Mouse (Mus musculus) liver, embryonic 11.5 days (tissue): ENCODE data around the gene Prdm5. TPM values are rescaled to one million over a fixed set of nuclear protein-coding genes. Genes with fewer than 3 reads are reported as not detected.

Source experiments
- ATAC-seq: fragments of 200-750 bp; cut with Nextera tagmentation; replicated peaks from 2 replicates; pipeline ENCODE4 v1.8.0; 2017; ENCODE audit warnings: moderate number of reproducible peaks, mild to moderate bottlenecking, moderate TSS enrichment, moderate library complexity; ENCODE audit not compliant: low FRiP score
- DNase-seq: peaks from one replicate; pipeline ENCODE4 v3.0.0-alpha.2; 2017; ENCODE audit warnings: low spot score
- H3K27ac ChIP-seq: fragments of 300-500 bp; sonication (generic); 2 replicates; pipeline ENCODE4 v1.5.1; 2014; ENCODE audit warnings: mild to moderate bottlenecking, low read depth, low read length, control low read depth
- H3K27me3 ChIP-seq: fragments of 300-500 bp; sonication (generic); replicated peaks from 2 replicates; pipeline ENCODE4 v1.6.1; 2014; ENCODE audit warnings: low read length, mixed read lengths; ENCODE audit not compliant: control insufficient read depth, insufficient read depth
- H3K36me3 ChIP-seq: fragments of 300-500 bp; sonication (generic); 2 replicates; pipeline ENCODE4 v1.6.1; 2014; ENCODE audit warnings: mild to moderate bottlenecking, low read length, moderate library complexity, mixed read lengths; ENCODE audit not compliant: control insufficient read depth, insufficient read depth
- H3K4me1 ChIP-seq: fragments of 300-500 bp; sonication (generic); replicated peaks from 2 replicates; pipeline ENCODE4 v1.6.1; 2014; ENCODE audit warnings: low read length, mixed read lengths; ENCODE audit not compliant: control insufficient read depth, insufficient read depth
- H3K4me2 ChIP-seq: fragments of 300-500 bp; sonication (generic); 2 replicates; pipeline ENCODE4 v1.6.1; 2014; ENCODE audit warnings: mild to moderate bottlenecking, control low read depth, moderate library complexity
- H3K4me3 ChIP-seq: fragments of 300-500 bp; sonication (generic); 2 replicates; pipeline ENCODE4 v1.5.1; 2014; ENCODE audit warnings: low read depth, low read length, control low read depth
- H3K9ac ChIP-seq: fragments of 300-500 bp; sonication (generic); 2 replicates; pipeline ENCODE4 v1.6.1; 2014; ENCODE audit warnings: low read depth, low read length, control low read depth
- H3K9me3 ChIP-seq: fragments of 300-500 bp; sonication (generic); 2 replicates; pipeline ENCODE4 v1.6.1; 2016; ENCODE audit warnings: low read length, inconsistent platforms, mixed read lengths; ENCODE audit not compliant: control insufficient read depth
- WGBS: fragments of 180-500 bp; shearing (Covaris S2); extraction: QIAGEN DNeasy Blood & Tissue Kit; methylation state at CpG from one replicate; pipeline ENCODE4 v1.1.7; 2014; 5-methylcytosine and 5-hydroxymethylcytosine counted together
- polyA plus RNA-seq: library from polyadenylated mRNA; unstranded; fragments of >200 nt; fragmentation: Nextera tagmentation; extraction: Ambion mirVana; gene quantifications from 2 replicates; pipeline ENCODE4 v1.2.1, GENCODE M21; 2014

Gene Prdm5
- polyA plus RNA-seq, 1 experiment from 2014 or later: 10.2 TPM

GRCm38 (mm10) chr6:65765752-65766397 is 12.9 kb upstream of the Prdm5 start:
- Histone ChIP-seq H3K9ac (no peak overlapping the region), H3K4me3 (no peak overlapping the region), H3K4me1 (no peaks in the 10 kb centered on the region), H3K27me3 (no peaks in the 10 kb centered on the region), H3K27ac (no peak overlapping the region), H3K36me3 (no peaks in the 10 kb centered on the region), H3K9me3 (no peaks in the 10 kb centered on the region), H3K4me2 (no peak overlapping the region)
- ATAC-seq (no peak), DNase-seq (no peak)
- WGBS: 85% methylated on average over 13 of the region's 13 CpGs

- Histone ChIP-seq H3K4me3 (no peak overlapping the region), H3K36me3 (no peaks in the 10 kb centered on the region), H3K9me3 (no peaks in the 10 kb centered on the region), H3K27ac (no peak overlapping the region), H3K27me3 (no peaks in the 10 kb centered on the region), H3K4me1 (no peaks in the 10 kb centered on the region), H3K4me2 (no peak overlapping the region), H3K9ac (no peak overlapping the region)
- no peak for ATAC-seq
- 85% methylated on average over 5 of the region's 5 CpGs for WGBS
- no peak for DNase-seq
These were observed 10.9 kb upstream of the Prdm5 start for GRCm38 (mm10) chr6:65767911-65768310.

GRCm38 (mm10) chr6:65773566-65773965 is 5.2 kb upstream of the Prdm5 start:
- Histone ChIP-seq H3K9me3 (no peaks in the 10 kb centered on the region), H3K4me2 (no peak overlapping the region), H3K4me3 (no peak overlapping the region), H3K9ac (no peak overlapping the region), H3K4me1 (no peaks in the 10 kb centered on the region; the same call in 1 of the 2 replicates), H3K36me3 (no peaks in the 10 kb centered on the region), H3K27ac (no peak overlapping the region), H3K27me3 (no peaks in the 10 kb centered on the region)
- DNase-seq (no peak), ATAC-seq (no peak)
- WGBS: 88% methylated on average over 4 of the region's 4 CpGs

GRCm38 (mm10) chr6:65779689-65780233 is 973 bp downstream of the Prdm5 start:
- H3K4me1 ChIP-seq: peaks cover 3% of the 10 kb centered on the region
- no peaks in the 10 kb centered on the region for H3K36me3 ChIP-seq
- H3K9me3 ChIP-seq: no peaks in the 10 kb centered on the region
- 75% methylated on average over 4 of the region's 4 CpGs for WGBS
- ATAC-seq: 0 out of 2 replicates have a peak, but pooled peaks have one; percentile 9
- H3K4me2 ChIP-seq: peak overlapping the region; percentile 66
- peak overlapping the region; percentile 80; the same call in 1 of the 2 replicates for H3K9ac ChIP-seq
- peak overlapping the region; percentile 57 for H3K4me3 ChIP-seq
- H3K27me3 ChIP-seq: no peaks in the 10 kb centered on the region
- no peak overlapping the region for H3K27ac ChIP-seq
- no peak for DNase-seq

- H3K27me3 ChIP-seq: no peaks in the 10 kb centered on the region
- H3K4me2 ChIP-seq: no peak overlapping the region
- DNase-seq: no peak
- H3K9me3 ChIP-seq: no peaks in the 10 kb centered on the region
- H3K9ac ChIP-seq: no peak overlapping the region
- ATAC-seq: no peak
- no peak overlapping the region for H3K4me3 ChIP-seq
- peaks cover 3% of the 10 kb centered on the region for H3K4me1 ChIP-seq
- whole genome bisulfite sequencing: 86% methylated on average over 7 of the region's 7 CpGs
- H3K27ac ChIP-seq: no peak overlapping the region
- H3K36me3 ChIP-seq: no peaks in the 10 kb centered on the region
These were observed 2.7 kb downstream of the Prdm5 start for GRCm38 (mm10) chr6:65781441-65781840.

GRCm38 (mm10) chr6:65783670-65784069 is 4.9 kb downstream of the Prdm5 start:
- H3K4me2 ChIP-seq: no peak overlapping the region
- H3K36me3 ChIP-seq: no peaks in the 10 kb centered on the region
- no peak overlapping the region for H3K27ac ChIP-seq
- WGBS: 77% methylated on average over 1 of the region's 1 CpGs
- ATAC-seq (no peak), DNase-seq (no peak)
- no peaks in the 10 kb centered on the region for H3K9me3 ChIP-seq
- H3K4me3 ChIP-seq: no peak overlapping the region
- no peaks in the 10 kb centered on the region for H3K27me3 ChIP-seq
- peaks cover 3% of the 10 kb centered on the region for H3K4me1 ChIP-seq
- H3K9ac ChIP-seq: no peak overlapping the region

- no peaks in the 10 kb centered on the region for H3K27me3 ChIP-seq
- no peak overlapping the region for H3K9ac ChIP-seq
- no peak for ATAC-seq
- H3K4me1 ChIP-seq: no peaks in the 10 kb centered on the region
- no peak overlapping the region for H3K27ac ChIP-seq
- no peak overlapping the region for H3K4me2 ChIP-seq
- H3K36me3 ChIP-seq: no peaks in the 10 kb centered on the region
- DNase-seq: no peak
- WGBS: 75% methylated on average over 2 of the region's 2 CpGs
- no peak overlapping the region for H3K4me3 ChIP-seq
- no peaks in the 10 kb centered on the region for H3K9me3 ChIP-seq
These were observed 14.1 kb downstream of the Prdm5 start for GRCm38 (mm10) chr6:65792923-65793322.

GRCm38 (mm10) chr6:65796552-65796951 is 17.8 kb downstream of the Prdm5 start:
- no peak overlapping the region for H3K4me2 ChIP-seq
- H3K27ac ChIP-seq: no peak overlapping the region
- no peak overlapping the region for H3K4me3 ChIP-seq
- H3K9ac ChIP-seq: no peak overlapping the region
- H3K4me1 ChIP-seq: no peaks in the 10 kb centered on the region
- DNase-seq: no peak
- H3K9me3 ChIP-seq: no peaks in the 10 kb centered on the region
- no peaks in the 10 kb centered on the region for H3K27me3 ChIP-seq
- WGBS: 84% methylated on average over 3 of the region's 3 CpGs
- ATAC-seq: no peak
- H3K36me3 ChIP-seq: no peaks in the 10 kb centered on the region

- H3K9ac ChIP-seq: no peak overlapping the region
- no peaks in the 10 kb centered on the region for H3K27me3 ChIP-seq
- no peak overlapping the region for H3K4me3 ChIP-seq
- ATAC-seq (no peak), DNase-seq (no peak)
- H3K9me3 ChIP-seq: no peaks in the 10 kb centered on the region
- no peaks in the 10 kb centered on the region for H3K4me1 ChIP-seq
- 76% methylated on average over 2 of the region's 2 CpGs for WGBS
- H3K27ac ChIP-seq: no peak overlapping the region
- H3K36me3 ChIP-seq: no peaks in the 10 kb centered on the region
- no peak overlapping the region for H3K4me2 ChIP-seq
These were observed 18.5 kb downstream of the Prdm5 start for GRCm38 (mm10) chr6:65797276-65797675.
